Mouse (Mus musculus): Measurements from ENCODE around the gene Irak2. TPM values are rescaled to one million over a fixed set of nuclear protein-coding genes. Genes with fewer than 3 reads are reported as not detected.
"Not testable (repeated sequence)": the region's sequence is repeated elsewhere in the genome, so short reads cannot be mapped to it uniquely, and the experiment has no call there.

Irak2 gene
- polyA plus RNA-seq, 1 experiment, result 54.3 TPM

GRCm38 (mm10) chr6:113691084-113691462, 52.8 kb downstream of the Irak2 start:
- Histone ChIP-seq H3K4me3 (ENCODE audit: insufficient read depth, low read length) (peak overlapping the region; percentile 7; the same call in 1 of the 2 replicates), H3K4me1 (ENCODE audit: control insufficient read depth, insufficient read depth, low read length) (peaks cover 49% of the 10 kb centered on the region), H3K27ac (ENCODE audit: insufficient read depth, low read depth, low read length) (peak overlapping the region; percentile 75)
- TF ChIP-seq CTCF (IDR thresholded peaks at IDR 0.05; ENCODE audit: low read depth, low read length), result no peak
- TF ChIP-seq POLR2A (IDR thresholded peaks at IDR 0.05; ENCODE audit: borderline replicate concordance, low read depth, low read length), result no peak

- no peak overlapping the region for H3K4me3 ChIP-seq (ENCODE audit: insufficient read depth, low read length)
- H3K4me1 ChIP-seq (ENCODE audit: control insufficient read depth, insufficient read depth, low read length), result peaks cover 51% of the 10 kb centered on the region
- no peak for TF ChIP-seq POLR2A (IDR thresholded peaks at IDR 0.05; ENCODE audit: borderline replicate concordance, low read depth, low read length)
- TF ChIP-seq CTCF (IDR thresholded peaks at IDR 0.05; ENCODE audit: low read depth, low read length), result no peak
- H3K27ac ChIP-seq (ENCODE audit: insufficient read depth, low read depth, low read length), result peak overlapping the region; percentile 80
Observed at GRCm38 (mm10) chr6:113692661-113693133, 54.4 kb downstream of the Irak2 start.

GRCm38 (mm10) chr6:113693377-113693776, 55.1 kb downstream of the Irak2 start:
- Histone ChIP-seq H3K27ac (ENCODE audit: insufficient read depth, low read depth, low read length) (peak overlapping the region; percentile 11; the same call in 1 of the 2 replicates), H3K4me1 (ENCODE audit: control insufficient read depth, insufficient read depth, low read length) (peaks cover 51% of the 10 kb centered on the region), H3K4me3 (ENCODE audit: insufficient read depth, low read length) (no peak overlapping the region)
- TF ChIP-seq POLR2A (IDR thresholded peaks at IDR 0.05; ENCODE audit: borderline replicate concordance, low read depth, low read length), result no peak
- TF ChIP-seq CTCF (IDR thresholded peaks at IDR 0.05; ENCODE audit: low read depth, low read length), result no peak

GRCm38 (mm10) chr6:113695203-113695602, 56.9 kb downstream of the Irak2 start:
- no peak for TF ChIP-seq POLR2A (IDR thresholded peaks at IDR 0.05; ENCODE audit: borderline replicate concordance, low read depth, low read length)
- TF ChIP-seq CTCF (IDR thresholded peaks at IDR 0.05; ENCODE audit: low read depth, low read length), result no peak

DNA sequence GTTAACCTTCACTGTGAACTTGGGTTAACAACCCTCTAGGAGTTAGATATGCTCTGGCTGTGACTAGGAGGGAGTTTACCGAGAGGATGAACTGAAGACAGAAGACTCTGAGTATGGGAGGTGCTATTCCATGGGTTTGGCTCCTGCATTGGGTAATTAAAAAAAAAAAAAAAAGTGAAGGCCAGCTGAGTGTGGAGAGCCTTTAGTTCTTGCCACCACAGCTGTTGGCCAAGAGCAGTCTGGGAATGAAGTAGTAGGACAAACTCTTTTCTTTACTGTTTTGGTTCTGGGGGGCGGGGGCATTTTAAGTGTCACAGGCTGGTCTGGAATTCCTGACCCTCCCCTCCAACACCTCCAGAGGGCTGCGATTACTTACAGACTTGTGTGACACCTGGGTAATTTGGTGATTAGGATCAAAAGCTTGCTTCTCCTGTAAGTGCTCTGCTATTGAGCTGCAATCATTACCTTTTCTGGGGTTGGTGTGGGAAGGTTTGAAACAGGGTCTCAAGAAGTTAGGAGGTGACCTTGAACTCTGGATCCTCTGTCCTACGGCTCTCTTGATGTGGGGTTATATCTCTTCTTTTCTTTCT, 57.6 kb downstream of the Irak2 start:
- peak overlapping the region; percentile 40 for H3K4me3 ChIP-seq (ENCODE audit: insufficient read depth, low read length)
- no peak for TF ChIP-seq CTCF (IDR thresholded peaks at IDR 0.05; ENCODE audit: low read depth, low read length)
- TF ChIP-seq POLR2A (IDR thresholded peaks at IDR 0.05; ENCODE audit: borderline replicate concordance, low read depth, low read length), result no peak
- peaks cover 48% of the 10 kb centered on the region for H3K4me1 ChIP-seq (ENCODE audit: control insufficient read depth, insufficient read depth, low read length)
- peak overlapping the region; percentile 86 for H3K27ac ChIP-seq (ENCODE audit: insufficient read depth, low read depth, low read length)

More at GRCm38 (mm10) chr6:113695203-113695602, 56.9 kb downstream of the Irak2 start:
- H3K27ac ChIP-seq (ENCODE audit: insufficient read depth, low read depth, low read length), result peak overlapping the region; percentile 86; the same call in 1 of the 2 replicates
- no peak overlapping the region for H3K4me3 ChIP-seq (ENCODE audit: insufficient read depth, low read length)
- peaks cover 51% of the 10 kb centered on the region for H3K4me1 ChIP-seq (ENCODE audit: control insufficient read depth, insufficient read depth, low read length)

GRCm38 (mm10) chr6:113696582-113697221, 58.4 kb downstream of the Irak2 start, which contains the start of gene Tatdn2:
Gene Tatdn2, plus strand, starts transcription at chr6:113697050.
- H3K4me3 ChIP-seq (ENCODE audit: insufficient read depth, low read length), result peak within 1 kb of the TSS; percentile 72
- TF ChIP-seq CTCF (IDR thresholded peaks at IDR 0.05; ENCODE audit: low read depth, low read length), result no peak
- no peak for TF ChIP-seq POLR2A (IDR thresholded peaks at IDR 0.05; ENCODE audit: borderline replicate concordance, low read depth, low read length)
- peaks cover 49% of the 10 kb centered on the region for H3K4me1 ChIP-seq (ENCODE audit: control insufficient read depth, insufficient read depth, low read length)
- peak within 1 kb of the TSS; percentile 86 for H3K27ac ChIP-seq (ENCODE audit: insufficient read depth, low read depth, low read length)

DNA sequence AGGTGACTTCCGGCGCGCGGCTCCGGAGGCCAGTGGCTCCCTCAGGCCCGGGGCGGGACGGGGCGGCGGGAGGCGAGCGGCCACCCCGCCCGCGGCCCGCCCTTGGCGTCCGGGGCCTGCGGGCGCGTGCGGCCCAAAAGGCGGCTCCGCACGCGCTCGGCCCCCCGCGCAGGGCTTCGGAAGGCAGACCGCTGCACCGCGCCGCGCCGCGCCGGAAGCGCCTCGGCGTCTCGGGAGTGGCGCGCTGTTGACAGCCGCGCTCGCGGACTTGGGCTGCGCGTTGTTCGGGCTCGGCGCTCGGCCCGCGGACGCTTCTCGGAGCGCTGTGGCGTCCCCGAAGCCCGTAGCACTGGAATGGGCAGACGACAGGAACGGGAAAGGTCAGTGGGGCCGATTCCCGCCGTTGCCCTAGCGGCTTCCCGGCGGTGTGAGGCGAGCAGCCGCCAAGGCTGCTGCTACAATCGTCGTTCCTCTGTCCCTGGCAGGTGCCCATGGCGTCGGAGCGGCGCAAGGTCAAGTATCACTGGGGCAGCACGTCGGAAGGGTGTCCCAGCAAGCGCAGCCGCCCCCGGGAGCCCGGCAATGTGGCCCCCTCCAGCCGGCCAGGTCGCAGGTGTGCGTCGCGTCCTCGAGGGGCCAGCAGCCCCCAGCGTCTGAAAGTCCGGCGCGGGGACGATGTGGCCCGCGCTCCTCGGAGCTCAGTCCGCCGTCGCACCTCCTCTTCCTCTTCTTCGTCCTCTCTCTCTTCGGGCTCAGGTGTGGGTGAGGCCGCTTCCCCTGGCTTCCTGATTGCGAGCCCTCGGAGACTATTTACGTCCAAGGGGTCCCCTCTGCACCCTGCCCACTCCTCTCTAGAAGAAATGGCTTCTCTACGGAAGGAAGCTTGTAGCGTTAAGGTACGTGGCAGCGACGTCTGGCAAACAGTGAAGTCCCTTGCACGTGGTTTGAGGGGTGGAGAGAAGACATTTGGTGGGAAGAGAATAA, 59.2 kb downstream of the Irak2 start:
- Histone ChIP-seq H3K4me1 (ENCODE audit: control insufficient read depth, insufficient read depth, low read length) (peaks cover 46% of the 10 kb centered on the region), H3K4me3 (ENCODE audit: insufficient read depth, low read length) (peak overlapping the region; percentile 72), H3K27ac (ENCODE audit: insufficient read depth, low read depth, low read length) (peak overlapping the region; percentile 58)
- TF ChIP-seq POLR2A (IDR thresholded peaks at IDR 0.05; ENCODE audit: borderline replicate concordance, low read depth, low read length), result no peak
- no peak for TF ChIP-seq CTCF (IDR thresholded peaks at IDR 0.05; ENCODE audit: low read depth, low read length)

- Histone ChIP-seq H3K4me3 (ENCODE audit: insufficient read depth, low read length) (no peak overlapping the region), H3K4me1 (ENCODE audit: control insufficient read depth, insufficient read depth, low read length) (peaks cover 44% of the 10 kb centered on the region), H3K27ac (ENCODE audit: insufficient read depth, low read depth, low read length) (peak overlapping the region; percentile 11)
- TF ChIP-seq CTCF (IDR thresholded peaks at IDR 0.05; ENCODE audit: low read depth, low read length) (no peak), POLR2A (IDR thresholded peaks at IDR 0.05; ENCODE audit: borderline replicate concordance, low read depth, low read length) (no peak)
Observed at GRCm38 (mm10) chr6:113712718-113713117, 74.5 kb downstream of the Irak2 start.

DNA sequence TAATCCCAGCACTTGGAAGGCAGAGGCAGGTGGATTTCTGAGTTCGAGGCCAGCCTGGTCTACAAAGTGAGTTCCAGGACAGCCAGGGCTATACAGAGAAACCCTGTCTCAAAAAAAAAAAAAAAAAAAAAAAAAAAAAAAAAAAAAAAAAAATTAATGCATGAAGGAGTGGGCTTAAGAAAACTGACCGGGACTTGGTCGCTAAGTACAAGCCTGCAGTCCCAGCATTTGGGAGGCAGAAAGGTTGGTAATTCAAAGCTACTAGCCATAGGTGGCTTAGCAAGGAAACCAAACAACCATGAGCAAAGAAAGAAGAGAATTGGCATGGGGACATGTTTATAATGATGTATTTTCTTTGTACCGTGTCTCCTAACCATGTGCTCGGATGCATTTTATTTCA, 75.1 kb downstream of the Irak2 start:
- H3K4me3 ChIP-seq (ENCODE audit: insufficient read depth, low read length), result not testable (repeated sequence)
- H3K4me1 ChIP-seq (ENCODE audit: control insufficient read depth, insufficient read depth, low read length), result peaks cover 51% of the 10 kb centered on the region
- H3K27ac ChIP-seq (ENCODE audit: insufficient read depth, low read depth, low read length), result peak overlapping the region; percentile 95

Data from bone marrow macrophage, adult 2 months (primary cell).